Mouse (Mus musculus) embryo, embryonic 10 days (tissue): Measurements from ENCODE around the gene Ccdc190.

Experiments used
- DNase-seq: peaks from one replicate; pipeline ENCODE4 v3.0.0-alpha.2; 2015; ENCODE audit warnings: low spot score

Gene Ccdc190

GRCm38 (mm10) chr1:169934005-169934725, 5.7 kb downstream of the Ccdc190 start:
- peak; percentile 73 for DNase-seq

- peak; percentile 74 for DNase-seq
These were observed 10.9 kb downstream of the Ccdc190 start for GRCm38 (mm10) chr1:169939345-169939744.

GRCm38 (mm10) chr1:169946004-169946403, 17.6 kb downstream of the Ccdc190 start:
- no peak for DNase-seq

GRCm38 (mm10) chr1:169947654-169948053, 19.2 kb downstream of the Ccdc190 start:
- no peak for DNase-seq

GRCm38 (mm10) chr1:169948280-169948679, 19.8 kb downstream of the Ccdc190 start:
- no peak for DNase-seq

- DNase-seq, result no peak
These were observed 20.4 kb downstream of the Ccdc190 start for GRCm38 (mm10) chr1:169948866-169949265.

GRCm38 (mm10) chr1:169949981-169950380, 21.5 kb downstream of the Ccdc190 start:
- no peak for DNase-seq

GRCm38 (mm10) chr1:169950651-169951050, 22.2 kb downstream of the Ccdc190 start:
- DNase-seq, result no peak

GRCm38 (mm10) chr1:169951561-169951960, 23.1 kb downstream of the Ccdc190 start:
- no peak for DNase-seq

- DNase-seq, result no peak
These were observed 24.2 kb downstream of the Ccdc190 start for GRCm38 (mm10) chr1:169952636-169953035.

- DNase-seq, result no peak
These were observed 24.7 kb downstream of the Ccdc190 start for GRCm38 (mm10) chr1:169953106-169953505.

- peak; percentile 100 for DNase-seq
These were observed 40.5 kb downstream of the Ccdc190 start, which contains the start of gene Hsd17b7 for GRCm38 (mm10) chr1:169968792-169969515. Gene Hsd17b7, minus strand, starts transcription at chr1:169969241.

- no peak for DNase-seq
These were observed 41.1 kb downstream of the Ccdc190 start for GRCm38 (mm10) chr1:169969516-169969886.

- DNase-seq, result no peak
These were observed 42.5 kb downstream of the Ccdc190 start for GRCm38 (mm10) chr1:169970936-169971335.

GRCm38 (mm10) chr1:169971998-169972397, 43.5 kb downstream of the Ccdc190 start:
- DNase-seq, result no peak

- no peak for DNase-seq
These were observed 49.2 kb downstream of the Ccdc190 start for GRCm38 (mm10) chr1:169977621-169978020.
